Mouse (Mus musculus) embryo, embryonic 10 days (tissue): ENCODE measurements around the gene Birc5.
"Not testable (repeated sequence)": the region's sequence is repeated elsewhere in the genome, so short reads cannot be mapped to it uniquely, and the experiment has no call there.

Source experiments
- DNase-seq: peaks from one replicate; pipeline ENCODE4 v3.0.0-alpha.2; 2015; ENCODE audit warnings: low spot score

Gene Birc5

GRCm38 (mm10) chr11:117826916-117827315, 22.1 kb upstream of the Birc5 start:
- DNase-seq, result no peak

DNA sequence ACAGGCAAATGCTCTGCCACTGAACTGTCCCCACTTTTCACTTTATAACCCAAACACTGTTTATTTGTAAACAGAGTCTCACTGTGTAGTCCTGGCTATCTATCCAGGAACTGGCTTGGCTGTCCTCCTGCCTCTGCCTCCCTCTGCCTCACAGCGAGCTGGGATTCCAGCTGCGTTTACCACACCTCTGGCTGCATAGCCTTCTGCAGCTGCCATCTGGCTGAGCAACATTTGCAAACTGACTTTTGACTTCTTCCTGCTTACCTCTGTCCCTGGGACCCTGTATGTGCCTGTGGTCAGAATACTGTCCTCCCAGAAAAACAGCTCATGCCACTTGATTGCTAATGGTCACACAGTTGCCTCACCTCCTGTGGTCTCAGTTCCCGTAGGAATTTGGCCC, 21.7 kb upstream of the Birc5 start:
- no peak for DNase-seq

- no peak for DNase-seq
Observed at GRCm38 (mm10) chr11:117828149-117828887, 20.7 kb upstream of the Birc5 start.

GRCm38 (mm10) chr11:117828888-117829604, 20.0 kb upstream of the Birc5 start:
- no peak for DNase-seq

DNA sequence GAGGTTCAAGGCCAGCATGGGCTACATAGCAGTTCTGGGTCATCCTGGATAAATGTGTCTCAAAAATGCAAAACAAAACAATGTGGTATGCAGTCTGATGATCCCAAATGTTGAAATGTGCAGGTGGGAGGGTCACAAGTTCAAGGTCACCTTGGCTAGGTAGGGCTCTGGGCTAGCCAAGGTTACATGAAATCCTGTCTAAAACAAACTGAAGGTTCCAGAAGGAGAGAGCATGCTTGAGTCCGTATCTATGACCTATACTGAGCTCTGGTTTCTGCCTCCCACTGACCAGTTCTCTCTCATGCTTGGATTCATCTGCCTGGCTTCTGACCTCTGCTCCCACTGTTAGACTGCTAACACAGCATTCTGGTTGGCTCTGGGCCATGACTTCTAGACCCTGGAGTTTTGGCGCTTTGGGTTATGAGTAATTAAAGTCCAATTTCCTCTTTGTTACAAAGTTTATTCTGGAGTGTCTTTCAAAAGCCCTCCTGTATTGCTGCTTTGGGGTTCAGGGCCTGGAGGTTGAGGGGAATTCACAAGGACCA, 19.3 kb upstream of the Birc5 start:
- no peak for DNase-seq

GRCm38 (mm10) chr11:117830401-117830800, 18.6 kb upstream of the Birc5 start:
- DNase-seq, result no peak

GRCm38 (mm10) chr11:117832086-117832969, 16.7 kb upstream of the Birc5 start:
- peak; percentile 90 for DNase-seq

DNA sequence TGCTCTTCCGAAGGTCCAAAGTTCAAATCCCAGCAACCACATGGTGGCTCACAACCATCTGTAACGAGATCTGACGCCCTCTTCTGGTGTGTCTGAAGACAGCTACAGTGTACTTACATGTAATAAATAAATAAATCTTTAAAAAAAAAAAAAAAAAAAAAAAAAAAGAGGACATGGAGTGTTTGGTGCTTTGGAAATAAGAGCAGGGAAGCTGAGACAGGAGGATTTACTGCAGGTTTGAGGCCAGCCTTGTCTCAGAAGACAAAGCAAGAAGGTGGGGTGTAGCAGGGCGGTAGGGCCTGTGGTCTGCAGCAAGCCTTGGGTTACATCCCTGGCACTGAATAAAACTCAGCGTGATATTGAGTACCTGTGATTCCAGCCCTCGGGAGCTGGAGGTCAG, 15.5 kb upstream of the Birc5 start:
- not testable (repeated sequence) for DNase-seq

GRCm38 (mm10) chr11:117834086-117834485, 15.0 kb upstream of the Birc5 start:
- no peak for DNase-seq

DNA sequence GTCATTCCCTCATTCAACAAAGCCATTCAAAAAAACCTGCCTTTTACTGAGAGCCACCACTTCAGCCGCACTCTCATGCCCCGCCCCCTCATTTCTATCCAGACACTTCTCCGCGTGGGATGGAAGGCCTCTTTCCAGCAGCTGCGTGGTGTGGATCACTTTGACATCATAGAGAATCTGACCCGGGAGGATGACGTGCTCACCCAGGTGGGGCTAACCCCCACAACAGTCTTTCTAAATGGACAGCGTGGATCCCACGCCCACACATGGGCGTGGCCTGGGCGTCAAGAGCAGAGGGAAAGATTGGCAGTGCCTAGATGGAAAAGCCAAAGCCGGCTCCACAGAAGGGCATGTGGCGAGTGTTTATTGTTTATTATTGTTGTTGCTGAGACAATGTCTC, 12.7 kb upstream of the Birc5 start:
- peak; percentile 30 for DNase-seq

- no peak for DNase-seq
Observed at GRCm38 (mm10) chr11:117838572-117838971, 10.5 kb upstream of the Birc5 start.

DNA sequence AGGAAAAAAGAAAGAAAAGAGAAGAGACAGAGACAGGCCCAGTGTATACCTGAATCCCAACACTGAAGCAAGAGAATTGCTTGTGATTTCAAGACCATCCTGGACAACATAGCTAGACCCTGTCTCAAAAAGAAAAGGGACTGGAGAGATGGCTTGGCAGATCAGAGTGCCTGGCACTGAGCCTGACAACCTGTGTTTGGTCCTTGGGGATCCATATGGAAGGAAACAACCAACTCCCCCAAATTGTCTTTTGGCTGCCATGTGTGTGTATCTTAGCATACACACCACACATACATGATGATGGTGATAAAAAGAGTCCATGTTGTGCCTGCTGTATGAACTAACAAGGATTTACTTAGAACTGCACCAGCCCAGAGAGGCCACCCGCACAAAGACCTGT, 10.0 kb upstream of the Birc5 start:
- DNase-seq, result no peak

DNA sequence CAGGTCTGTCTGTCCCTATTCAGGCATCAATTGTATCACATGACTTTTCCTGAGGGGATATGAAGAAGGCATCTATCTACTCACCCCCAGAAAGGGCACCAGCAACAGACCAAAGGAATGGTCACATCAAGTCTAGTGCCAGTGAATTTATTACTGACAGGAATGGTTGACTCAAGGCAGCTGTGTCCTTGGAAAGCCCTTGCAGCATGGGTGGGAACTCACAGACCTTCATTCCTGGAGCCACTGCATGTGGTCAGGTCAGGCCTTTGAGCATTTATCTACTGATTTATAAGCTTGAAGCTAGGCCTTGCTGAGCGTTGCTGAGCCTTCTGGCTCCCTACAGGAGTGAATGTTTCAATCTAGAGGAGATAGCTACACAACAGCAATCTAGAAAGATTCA, 8.1 kb upstream of the Birc5 start:
- DNase-seq, result no peak

- DNase-seq, result no peak
Observed at GRCm38 (mm10) chr11:117843434-117843833, 5.6 kb upstream of the Birc5 start.

GRCm38 (mm10) chr11:117844997-117845396, 4.1 kb upstream of the Birc5 start:
- no peak for DNase-seq

GRCm38 (mm10) chr11:117845651-117846050, 3.4 kb upstream of the Birc5 start:
- DNase-seq, result no peak

- no peak for DNase-seq
Observed at GRCm38 (mm10) chr11:117846640-117847039, 2.4 kb upstream of the Birc5 start.

GRCm38 (mm10) chr11:117847593-117848215, 1.3 kb upstream of the Birc5 start:
- DNase-seq, result no peak

DNA sequence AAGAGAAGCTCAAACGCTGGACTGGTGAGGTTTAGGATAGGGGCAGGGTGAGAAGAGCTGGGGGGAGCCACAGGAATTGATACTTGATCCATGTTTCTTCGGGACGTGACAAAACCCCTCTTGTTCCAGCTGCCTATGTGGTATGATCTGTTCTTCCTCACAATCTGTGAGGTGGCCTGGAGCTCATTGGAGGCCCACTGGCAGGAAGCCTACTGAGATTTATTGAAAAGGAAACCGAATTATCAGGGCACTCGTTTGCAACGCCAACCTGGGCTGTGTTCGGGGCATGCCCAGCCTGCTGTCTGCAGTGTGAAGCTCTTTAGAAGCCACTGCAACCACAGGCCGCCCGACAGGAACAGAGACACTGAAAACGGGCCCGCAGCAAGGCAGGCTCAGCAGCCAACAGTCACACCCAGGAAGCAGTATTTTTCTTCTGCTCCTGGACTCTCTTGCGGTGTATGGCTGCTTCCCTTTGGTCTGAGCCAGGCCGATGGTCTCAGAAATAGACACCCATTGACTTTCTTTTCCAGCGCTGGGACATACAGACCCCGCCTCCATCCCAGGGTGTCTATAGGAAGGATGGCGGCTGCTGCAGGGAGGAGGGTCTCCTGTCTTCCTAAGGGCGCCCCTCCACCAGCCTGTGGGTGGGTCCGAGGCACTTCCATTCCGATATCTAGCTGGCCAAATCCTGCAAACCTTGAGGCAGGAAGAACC, 623 bp upstream of the Birc5 start:
- DNase-seq, result no peak

DNA sequence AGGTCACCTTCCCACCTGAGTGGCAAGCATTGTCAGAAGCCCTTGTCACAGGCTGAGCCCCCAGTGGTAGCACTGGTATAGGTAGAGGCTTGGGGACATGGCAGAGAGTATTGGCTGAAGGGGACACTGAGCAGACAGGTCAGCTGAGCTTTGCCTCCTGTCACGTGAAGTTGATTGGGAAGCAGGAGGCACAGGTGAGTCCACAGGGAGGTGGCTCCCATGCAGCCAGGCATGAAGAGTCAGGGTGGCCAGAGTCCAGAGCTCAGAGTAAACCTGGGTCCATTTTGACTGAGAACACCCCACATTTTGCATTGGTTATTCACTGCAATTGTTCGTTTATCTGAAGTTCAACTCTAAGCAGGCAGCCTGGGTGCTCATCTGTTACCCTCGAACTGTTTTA, 3.8 kb downstream of the Birc5 start:
- DNase-seq, result no peak

GRCm38 (mm10) chr11:117854241-117854640, 5.2 kb downstream of the Birc5 start:
- no peak for DNase-seq
